Mouse (Mus musculus) left cerebral cortex, adult 18-20 months (tissue): ENCODE measurements around the gene Hes7. TPM values are rescaled to one million over a fixed set of nuclear protein-coding genes. Genes with fewer than 3 reads are reported as not detected.
"Not testable (repeated sequence)": the region's sequence is repeated elsewhere in the genome, so short reads cannot be mapped to it uniquely, and the experiment has no call there.

ENCODE experiments used
- DNase-seq, 2 experiments: peaks; one replicate each; pipeline ENCODE4 v3.0.0; 2021 to 2022; ENCODE audit warnings: low spot score in 2 of 2, mixed read lengths in 1 of 2
- total RNA-seq, 2 experiments: library from RNA; stranded (reverse); gene quantifications; 2 replicates each; pipeline ENCODE4 v1.2.3; 2021

Hes7 gene
- total RNA-seq, 2 experiments from 2014 or later = 0.42 to 0.79 TPM

DNA sequence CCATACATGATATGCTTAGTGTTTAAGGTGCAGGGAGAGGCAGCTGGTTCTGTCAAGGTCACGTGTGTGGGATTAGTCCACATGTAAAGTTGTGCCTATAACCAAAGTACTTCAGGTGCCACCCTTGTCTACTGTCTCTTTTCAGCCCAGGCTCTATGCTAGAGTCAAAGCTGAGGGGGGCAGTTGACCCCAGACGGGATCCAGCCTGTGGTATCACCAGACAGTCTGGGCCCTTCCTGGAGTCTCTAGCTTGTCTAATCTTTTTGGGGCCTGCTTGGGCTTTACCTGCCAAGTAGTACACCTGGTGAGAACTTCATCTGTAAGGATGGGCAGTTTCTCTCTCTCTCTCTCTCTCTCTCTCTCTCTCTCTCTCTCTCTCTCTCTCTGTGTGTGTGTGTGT, 32.6 kb upstream of the Hes7 start:
- peak in 1 of 2 experiments; percentile 1 for DNase-seq

DNA sequence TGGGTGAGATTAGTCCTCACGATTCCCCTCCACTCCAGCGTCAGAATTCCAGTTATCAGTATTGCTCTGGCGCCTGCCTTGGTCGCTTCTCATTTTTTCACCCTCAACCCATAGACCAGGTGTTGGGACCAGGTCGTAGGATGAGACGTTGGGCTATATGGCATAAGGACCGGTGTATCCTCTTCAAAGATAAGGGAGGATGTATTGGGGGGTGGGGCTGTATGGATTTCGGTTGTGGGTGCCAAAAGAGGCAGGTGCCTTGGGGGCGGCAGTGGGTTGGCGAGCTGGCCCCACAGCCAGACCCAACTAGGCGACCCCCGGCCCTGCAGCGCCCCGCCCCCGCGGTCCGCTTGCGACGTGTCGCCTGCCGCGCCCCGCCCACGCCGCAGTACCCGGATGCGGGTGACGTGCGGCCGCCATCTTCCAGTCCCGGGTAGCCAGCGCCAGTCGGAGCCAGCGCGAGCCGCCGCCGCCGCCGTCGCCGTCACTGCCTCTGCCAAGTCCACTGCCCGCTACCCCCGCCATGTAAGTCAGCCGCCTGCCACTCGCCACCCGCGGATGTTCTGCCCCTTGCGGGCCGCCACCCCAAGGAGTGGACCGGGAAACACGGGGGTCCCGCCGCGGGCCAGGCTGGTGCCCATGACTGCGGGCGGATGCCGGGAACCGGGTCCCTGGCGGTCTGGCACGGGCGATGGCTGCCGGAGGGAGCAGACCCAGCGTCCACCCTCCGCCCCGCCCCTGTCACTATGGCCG, 31.9 kb upstream of the Hes7 start, which contains the start of gene Vamp2:
Vamp2 (plus strand) TSS at position 388 of the 753 bp plus-strand sequence.
- peak; percentile 95 to 96 for DNase-seq

DNA sequence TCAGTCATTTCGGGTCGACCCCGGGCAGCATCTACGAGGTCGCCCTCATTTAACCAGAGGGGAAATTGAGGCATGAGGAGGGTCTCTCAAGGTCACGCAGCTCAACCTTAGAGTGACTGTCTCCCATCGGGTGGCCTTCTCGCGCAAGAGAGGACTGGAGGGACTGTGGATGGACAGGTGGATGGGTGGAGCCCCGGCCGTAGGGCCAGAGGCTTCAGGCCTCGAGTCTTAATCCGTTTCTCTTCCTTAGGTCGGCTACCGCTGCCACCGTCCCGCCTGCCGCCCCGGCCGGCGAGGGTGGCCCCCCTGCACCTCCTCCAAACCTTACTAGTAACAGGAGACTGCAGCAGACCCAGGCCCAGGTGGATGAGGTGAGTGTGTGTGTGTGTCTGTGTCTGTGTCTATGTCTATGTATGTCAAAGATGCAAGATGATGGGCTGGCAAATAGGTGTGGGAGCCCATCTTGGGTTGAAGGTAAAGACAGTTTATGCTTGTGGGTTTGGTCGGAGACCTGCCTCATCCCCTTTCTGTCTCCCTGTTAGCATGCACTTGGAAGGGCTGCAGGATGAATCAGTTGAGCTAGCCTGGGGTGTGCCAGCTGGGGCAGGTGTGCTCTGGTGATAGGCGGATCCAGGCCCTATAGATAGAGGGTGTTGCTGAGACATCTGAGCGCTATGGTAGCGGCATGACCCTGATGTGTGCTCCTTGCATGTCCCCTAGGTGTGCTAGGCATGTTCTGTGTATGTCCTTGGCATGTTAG, 31.2 kb upstream of the Hes7 start:
- peak in 1 of 2 experiments; percentile 29 for DNase-seq

DNA sequence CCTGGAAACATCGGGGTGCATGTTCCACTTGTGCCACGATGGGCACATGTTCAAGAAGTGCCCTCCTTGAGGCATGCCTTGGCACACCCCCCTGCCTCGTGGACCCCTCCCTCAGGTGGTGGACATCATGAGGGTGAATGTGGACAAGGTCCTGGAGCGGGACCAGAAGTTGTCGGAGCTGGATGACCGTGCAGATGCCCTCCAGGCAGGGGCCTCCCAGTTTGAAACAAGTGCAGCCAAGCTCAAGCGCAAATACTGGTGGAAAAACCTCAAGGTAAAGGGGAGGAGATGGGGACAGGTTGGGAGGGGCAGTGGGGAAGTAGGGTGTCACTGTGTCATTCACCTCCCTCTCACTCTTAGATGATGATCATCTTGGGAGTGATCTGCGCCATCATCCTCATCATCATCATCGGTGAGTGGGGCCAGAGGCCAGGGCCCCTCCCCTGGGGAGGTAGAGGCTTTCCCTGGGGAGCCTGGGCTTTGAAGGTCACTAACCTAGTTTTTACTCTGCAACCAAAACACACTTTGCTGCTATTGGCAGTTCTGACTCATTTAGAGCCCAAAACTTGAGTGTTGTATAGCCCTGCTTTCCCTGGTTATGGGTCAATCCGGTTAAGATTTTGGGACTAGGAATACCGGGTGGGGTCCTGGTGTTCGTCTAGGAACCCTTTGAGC, 30.5 kb upstream of the Hes7 start:
- peak in 1 of 2 experiments; percentile 9 for DNase-seq

DNA sequence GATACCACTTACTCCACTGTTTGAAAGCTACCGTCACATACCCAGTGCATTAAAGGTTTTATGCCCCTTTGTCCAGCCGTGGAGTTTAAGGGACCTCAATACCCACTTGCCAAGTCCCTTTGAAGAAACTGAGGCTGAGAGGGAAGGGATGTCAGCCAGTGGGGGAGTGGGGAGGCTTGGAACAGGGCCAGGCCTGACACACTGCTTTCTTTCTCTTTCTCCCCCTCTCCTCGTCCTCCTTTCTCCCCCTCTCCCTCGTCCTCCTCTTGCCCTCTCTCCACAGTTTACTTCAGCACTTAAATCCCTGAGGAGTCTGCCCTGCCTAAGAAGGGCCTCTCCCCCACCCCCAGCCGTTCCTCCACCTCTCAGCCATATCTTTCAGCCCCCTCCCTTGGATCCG, 29.8 kb upstream of the Hes7 start:
- DNase-seq = peak in 1 of 2 experiments; percentile 1

DNA sequence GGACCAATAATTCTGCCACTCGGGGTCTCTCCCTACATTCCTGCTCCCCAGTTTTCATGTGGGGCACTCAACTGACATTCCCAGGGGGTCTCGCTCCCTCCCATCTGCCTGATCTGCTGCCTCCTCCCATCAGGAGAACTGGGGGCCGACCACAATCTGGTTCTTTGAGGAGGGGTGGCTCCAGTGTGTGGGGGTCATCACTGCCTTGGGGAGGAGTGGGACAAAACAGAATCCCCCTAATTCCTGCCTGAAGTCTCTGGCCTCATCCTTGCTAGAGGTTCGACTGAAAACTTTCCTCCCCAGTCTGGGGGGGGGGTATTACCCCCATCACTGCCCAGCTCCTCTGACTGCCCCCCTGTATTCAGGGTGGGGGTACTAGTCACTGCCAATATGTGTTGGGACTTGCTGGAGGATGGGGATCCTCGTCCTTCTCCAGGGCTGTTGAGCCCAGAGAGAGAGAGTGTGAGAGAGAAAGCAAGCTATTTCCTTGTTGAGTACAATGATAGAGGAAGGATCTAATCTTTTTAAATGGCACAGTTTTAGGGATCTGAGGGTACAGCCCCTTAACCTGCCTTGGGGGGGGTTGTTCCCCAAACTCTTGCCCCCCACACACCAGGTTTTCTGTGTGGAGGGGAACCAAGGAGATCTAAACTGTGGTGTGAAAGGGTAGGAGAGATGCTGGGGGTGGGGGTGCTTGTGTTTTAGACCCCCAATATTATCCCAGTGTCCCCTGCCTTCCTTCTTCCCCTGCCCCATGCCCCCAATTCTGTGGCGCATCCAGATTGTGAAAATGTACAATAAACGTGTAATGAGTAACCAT, 28.4 kb upstream of the Hes7 start:
- no peak for DNase-seq

DNA sequence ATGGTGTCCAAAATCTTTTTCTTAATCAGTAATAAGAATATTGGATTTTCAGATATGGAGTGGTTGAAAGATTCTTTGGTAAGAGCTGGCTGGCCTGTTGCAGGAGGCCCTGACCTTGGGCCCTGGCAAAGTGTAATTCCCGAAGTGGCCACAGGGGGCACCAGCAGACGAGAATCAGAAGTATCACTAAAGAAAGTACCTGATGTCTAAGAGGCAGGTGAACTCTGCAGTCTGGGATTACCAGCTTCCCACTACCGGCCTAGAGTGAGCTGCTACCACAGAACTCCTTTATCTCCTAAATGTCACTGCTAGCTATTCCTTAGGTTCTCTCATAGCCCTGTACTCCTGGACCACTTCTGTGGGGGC, 27.8 kb upstream of the Hes7 start:
- DNase-seq = peak; percentile 78 to 87

DNA sequence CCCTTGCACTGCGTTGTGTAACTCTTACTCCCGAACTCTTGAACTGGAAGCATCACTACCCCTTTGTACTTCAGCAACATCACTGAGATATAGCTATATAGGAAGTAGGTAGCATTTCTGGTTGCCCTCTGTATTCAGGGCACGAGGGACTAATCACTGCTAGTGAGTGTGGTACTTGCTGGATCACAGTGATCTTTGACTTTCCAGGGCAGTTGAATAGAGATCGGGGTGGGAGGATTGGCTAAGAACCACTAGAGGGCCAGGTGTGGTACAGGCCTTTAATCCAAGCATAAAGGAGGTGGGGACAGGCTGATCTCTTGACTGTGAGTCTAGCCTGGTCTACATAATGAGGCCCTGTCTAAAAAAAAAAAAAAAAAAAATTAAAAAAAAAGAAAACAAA, 27.3 kb upstream of the Hes7 start:
- DNase-seq = no peak

DNA sequence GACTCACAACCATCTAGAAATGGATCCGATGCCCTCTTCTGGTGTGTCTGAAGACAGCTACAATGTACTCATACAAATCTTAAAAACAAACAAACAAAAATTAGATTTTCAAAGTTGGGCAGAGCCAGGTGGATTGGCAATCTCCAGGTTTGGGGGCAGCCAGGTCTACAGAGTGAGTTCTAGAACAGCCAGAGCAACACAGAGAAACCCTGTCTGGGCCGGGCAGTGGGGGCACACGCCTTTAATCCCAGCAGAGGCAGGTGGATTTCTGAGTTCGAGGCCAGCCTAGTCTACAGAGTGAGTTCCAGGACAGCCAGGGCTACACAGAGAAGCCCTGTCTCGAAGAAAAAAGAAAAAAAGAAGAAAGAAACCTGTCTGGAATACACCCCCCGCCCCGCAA, 26.3 kb upstream of the Hes7 start:
- not testable (repeated sequence) for DNase-seq

DNA sequence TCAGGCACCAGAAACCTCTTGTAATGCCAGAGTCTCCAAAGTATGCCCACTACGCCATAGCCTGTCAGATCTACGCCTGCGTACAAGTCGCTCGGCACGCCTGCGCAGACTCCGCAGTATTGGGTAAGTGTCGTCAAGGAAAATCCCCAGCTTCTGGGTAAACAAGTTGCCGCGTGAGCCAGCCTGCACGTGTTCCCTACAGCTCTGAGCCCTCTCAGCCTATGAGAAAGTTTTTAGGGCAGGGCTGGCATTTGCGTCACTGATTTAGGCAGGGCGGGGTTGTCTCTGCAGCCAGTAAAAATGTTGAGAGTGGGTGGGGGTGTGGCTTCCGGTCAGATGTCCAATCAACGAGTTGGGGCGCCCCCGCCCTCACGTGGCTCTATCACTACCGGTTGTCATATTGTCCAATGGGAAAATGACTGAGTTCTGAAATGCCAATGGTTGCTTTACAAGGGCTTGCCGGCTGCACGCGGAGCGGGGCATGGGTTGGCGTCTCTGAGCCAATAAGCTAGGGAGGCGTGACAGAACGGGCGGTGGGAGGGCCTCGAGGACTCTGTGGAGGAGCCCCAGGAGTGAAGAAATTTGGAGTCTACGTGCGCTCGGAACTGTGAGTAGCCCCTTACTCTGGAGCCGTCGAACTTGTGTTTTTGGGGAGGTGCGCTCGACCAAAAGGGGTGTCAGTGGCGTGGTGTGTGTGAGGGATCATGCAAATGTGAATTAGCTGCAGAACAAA, 25.3 kb upstream of the Hes7 start, which contains the start of gene Per1:
Per1 (plus strand) TSS at position 521 of the 733 bp plus-strand sequence.
- peak; percentile 99 to 100 for DNase-seq

DNA sequence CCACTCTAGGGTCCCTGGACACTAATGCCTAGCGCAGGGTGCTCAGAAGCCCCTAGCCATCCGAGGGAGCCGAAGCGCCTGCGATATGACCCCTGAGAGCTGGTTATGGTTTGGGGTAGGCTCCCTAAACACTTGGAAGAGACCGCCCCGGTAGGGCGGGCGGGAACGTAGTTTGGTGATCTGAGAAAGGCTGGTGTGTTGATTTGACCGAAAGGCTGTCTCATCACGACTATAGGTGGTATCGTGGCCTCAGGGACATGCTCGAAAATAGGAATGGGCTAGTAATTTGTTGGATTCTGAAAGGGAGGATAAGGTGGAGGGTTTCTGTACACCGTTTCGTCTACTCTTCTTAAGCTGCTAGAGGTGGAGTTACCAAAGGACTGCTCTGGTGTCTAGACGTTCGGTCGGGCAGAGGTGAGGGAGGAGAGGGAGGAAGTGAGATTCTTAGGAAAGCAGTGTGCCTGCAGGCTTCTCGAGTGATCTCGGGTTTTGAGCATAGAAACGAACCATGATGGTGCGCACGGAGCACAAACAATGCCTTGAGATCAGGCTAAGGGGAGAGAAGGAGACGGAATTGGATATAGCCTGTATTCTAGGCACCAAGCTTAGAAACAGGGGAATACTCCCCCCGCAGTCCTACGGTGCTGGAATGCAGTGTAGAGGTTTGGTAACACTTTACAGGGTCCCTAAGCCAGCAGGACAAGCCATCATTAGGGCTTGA, 24.5 kb upstream of the Hes7 start:
- DNase-seq = peak in 1 of 2 experiments; percentile 5

DNA sequence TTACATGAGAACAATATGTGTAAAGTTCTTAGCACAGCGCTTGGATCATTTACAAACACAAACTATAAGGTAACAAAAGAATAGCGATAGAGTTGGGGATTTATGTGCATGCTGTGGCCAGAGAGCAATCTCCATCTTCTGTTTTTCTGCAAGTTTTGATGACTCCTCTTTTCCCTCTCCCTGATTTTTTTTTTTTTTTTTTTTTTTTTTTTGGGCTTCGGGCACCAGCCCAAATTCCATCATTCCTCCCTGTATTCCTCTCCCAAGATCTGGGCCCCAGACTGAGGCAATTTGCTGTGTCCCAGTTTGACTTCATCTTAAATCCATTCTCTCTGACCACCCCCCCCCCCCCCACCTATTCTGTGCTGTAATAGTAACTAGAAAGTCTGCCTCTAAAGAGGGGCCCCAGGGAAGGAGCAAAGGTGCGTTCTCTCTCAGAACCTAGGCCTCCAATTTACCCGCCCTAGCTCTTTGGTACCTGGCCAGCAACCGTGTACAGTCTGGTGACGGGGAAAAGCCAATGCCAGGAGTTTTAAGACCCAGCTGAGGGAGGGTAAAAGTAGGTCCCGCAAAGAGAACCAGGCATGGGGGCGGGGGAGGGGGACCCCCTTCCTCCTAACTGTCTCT, 23.7 kb upstream of the Hes7 start:
- peak in 1 of 2 experiments; percentile 17 for DNase-seq

DNA sequence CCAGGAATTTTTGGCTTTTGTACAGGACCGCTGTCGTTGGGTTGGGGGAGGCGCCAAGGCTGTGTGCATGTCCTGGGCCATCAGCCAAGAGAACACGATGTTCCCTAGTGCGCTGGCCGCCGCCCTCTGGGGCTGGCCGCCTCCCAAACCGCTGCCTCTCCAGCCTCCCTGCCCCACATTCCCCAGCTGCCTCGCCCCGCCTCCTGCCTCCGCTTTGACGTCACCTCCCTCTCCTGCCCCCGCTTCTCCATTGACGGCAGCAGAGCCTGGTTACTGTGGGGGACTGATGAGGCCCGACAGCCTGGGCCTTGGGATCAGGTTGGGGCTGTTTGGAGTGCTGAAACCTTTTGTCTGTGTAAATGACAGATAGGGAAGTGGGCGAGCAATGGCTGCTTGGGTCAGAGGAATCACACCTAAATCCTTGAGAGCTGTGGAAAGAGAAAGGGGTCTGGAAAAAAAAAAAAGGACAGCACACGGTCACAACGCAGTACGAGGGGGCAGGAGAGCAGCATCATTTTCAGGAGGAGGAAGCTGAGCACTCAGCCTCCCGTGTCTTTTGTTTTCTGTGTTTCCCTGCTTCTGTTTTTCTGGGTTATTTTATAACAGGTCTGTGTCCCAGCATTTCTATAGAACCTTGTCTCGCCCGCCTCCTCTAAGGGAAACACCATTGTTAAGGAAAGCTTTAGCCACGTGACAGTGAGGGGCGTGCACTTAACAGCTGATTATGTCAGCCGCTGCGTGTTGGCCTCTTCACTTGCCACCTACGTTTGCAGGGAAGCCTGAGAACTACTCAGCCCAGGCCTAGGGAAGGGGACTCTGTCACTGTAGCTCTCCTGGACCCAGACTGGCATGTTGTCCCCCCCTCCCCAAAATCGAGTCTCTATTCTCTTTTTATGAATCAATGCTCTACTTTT, 23.0 kb upstream of the Hes7 start:
- peak; percentile 97 to 98 for DNase-seq

DNA sequence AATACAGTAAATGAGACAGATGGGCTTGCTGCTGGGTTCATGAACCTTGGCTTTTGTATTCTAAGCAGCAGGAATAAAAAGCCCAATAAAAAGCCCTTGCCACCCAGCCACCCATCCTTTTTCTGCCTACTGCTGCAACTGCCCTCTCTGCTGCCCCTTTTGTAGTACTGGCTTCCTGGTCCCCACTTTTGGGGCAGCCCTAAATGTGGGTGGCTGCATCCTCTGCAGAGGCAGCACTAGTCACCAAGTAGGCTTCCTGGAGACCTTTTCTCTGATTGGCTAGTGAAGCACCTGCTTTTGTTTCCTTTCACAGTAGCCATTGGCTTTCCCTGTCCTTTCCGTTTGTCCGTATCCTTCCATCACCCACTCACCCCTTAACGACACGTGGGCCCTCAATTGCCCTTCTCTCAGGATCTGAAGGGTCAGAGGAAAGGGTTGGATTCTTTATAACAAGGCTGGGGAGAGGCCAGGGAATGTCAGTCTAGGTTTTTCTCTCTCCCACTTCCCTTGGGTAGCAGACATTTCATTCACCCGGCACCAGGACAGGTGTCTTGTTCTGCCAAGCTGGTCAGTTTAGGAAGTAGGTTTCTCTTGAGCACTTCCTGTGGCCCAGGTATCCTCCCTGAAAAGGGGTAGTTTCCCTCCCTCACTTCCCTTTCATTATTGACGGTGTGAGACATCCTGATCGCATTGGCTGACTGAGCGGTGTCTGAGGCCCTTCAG, 22.0 kb upstream of the Hes7 start:
- DNase-seq = no peak

DNA sequence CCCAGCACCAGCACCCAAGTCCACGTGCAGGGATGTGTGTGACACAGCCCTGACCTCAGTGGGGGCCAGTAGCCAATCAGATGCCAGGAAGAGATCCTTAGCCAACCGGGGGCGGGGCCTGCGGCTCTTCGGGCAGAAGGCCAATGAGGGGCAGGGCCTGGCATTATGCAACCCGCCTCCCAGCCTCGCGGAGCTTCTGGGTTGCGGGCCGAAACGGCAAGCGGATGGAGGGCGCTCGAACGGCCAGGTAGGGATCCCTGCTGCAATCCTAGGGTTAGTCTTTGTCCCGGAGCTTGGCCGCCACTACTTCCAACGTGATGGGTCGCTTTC, 21.5 kb upstream of the Hes7 start:
- DNase-seq = peak; percentile 97

DNA sequence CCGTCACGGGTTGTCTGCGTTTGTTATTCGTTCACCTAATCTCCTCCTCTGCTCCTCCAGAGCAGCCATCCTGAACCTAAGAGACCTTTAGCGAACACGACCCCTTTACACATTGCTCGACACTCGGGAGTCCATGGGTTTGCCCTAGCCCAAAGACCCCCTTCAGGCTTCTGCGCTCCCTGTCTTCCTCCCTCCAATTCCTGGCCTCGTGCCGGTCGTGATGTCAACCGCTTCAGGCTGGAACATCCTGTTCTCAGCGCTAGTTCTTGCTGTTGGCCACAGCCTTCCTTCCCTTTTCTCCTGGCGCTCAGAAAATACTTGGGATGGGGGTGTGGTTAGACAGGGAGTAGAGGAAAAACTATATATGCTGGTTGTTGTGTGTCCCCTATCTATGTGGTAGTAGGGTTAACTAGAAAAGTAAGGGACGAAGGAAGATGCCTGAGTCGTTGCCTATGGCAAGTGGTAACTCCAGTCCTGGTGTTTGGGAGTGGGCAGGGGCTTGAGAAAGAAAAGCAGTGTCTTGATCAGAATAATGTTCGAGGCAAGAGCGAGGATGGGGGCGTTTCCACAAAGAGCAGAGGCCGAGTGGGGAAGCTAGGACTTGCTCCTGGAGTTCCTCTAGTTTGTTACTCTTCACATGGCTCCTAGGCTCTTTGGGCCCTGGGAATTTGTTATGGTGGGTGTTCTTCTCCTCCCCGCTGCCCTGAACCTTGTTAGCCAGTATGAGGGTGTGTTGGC, 20.9 kb upstream of the Hes7 start:
- no peak for DNase-seq

DNA sequence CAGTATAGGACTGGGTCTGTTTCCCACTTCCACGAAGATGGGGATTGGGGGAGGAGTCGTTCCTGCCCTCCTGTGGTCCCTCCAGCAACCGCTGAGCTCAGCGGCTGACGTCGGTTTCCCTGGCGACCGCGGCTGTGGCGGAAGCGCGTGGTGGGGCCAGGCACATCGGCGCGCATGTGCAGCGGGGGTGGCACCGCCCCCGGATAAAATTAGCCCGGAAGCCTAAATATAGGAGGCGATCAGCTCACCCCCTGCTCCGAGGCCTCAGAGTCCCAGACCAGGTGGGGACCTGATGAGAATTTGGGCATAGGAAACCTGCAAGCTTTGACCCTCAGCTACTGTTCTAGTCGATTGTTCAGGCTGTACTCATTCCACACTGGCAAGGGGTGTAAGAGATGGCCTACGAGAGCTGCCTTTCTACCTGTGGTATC, 20.3 kb upstream of the Hes7 start:
- peak; percentile 92 to 96 for DNase-seq
